Mouse (Mus musculus) bone marrow macrophage, adult 2 months (primary cell): ENCODE results near the gene Ampd2. TPM values are rescaled to one million over a fixed set of nuclear protein-coding genes. Genes with fewer than 3 reads are reported as not detected.

ENCODE experiments used
- H3K27ac ChIP-seq: 2 replicates; pipeline ENCODE4 v1.5.1; 2012; ENCODE audit warnings: low read depth, low read length; ENCODE audit not compliant: insufficient read depth
- H3K4me1 ChIP-seq: 2 replicates; pipeline ENCODE4 v1.6.1; 2012; ENCODE audit warnings: low read length; ENCODE audit not compliant: control insufficient read depth, insufficient read depth
- H3K4me3 ChIP-seq: 2 replicates; pipeline ENCODE4 v1.5.1; 2012; ENCODE audit warnings: mild to moderate bottlenecking, low read length, moderate library complexity; ENCODE audit not compliant: insufficient read depth
- CTCF ChIP-seq: IDR thresholded peaks from 2 replicates; pipeline ENCODE4 v1.5.1; 2012; ENCODE audit warnings: low read depth, mild to moderate bottlenecking, low read length, moderate library complexity
- polyA plus RNA-seq: library from polyadenylated mRNA; stranded (reverse); fragments of >200 nt; gene quantifications from 2 replicates; pipeline ENCODE4 v1.2.4, GENCODE M21; 2012; ENCODE audit not compliant: missing spikeins, insufficient read depth, insufficient read length

Ampd2 gene
- polyA plus RNA-seq, 1 experiment = 22.4 TPM

DNA sequence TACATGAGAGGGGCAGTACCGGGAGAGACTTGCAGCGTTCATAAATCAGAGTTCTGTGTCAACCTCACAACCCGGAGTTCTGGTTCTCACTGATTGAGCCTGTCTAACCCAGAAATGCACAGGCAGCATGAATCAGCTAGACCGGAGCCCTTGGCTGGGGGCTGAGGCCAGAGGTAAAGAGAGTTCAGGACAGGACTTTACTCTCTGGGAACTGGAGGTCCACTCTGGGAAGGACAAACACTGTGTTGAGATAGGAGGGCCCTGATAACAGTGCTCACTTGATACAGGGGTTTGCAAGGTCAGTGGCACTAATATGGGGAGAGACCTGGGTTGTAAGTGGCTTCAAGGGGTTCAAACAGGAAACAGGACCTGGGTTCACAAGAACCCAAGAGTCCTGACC lies 61.1 kb downstream of the Ampd2 start:
- TF ChIP-seq CTCF = no peak
- Histone ChIP-seq H3K27ac (no peak overlapping the region), H3K4me3 (no peak overlapping the region), H3K4me1 (no peaks in the 10 kb centered on the region)

Other genes starting within 250 kb of the Ampd2 start
- not detected in 2 replicates for gene Eps8l3, start 209.4 kb downstream of the Ampd2 start, polyA plus RNA-seq
- 19.6 and 24.6 TPM in 2 replicates for gene Gstm5, start 190.8 kb downstream of the Ampd2 start, polyA plus RNA-seq
- gene Gstm7, start 154.8 kb downstream of the Ampd2 start, polyA plus RNA-seq = 1.8 TPM in 1 of 2 replicates, not detected in the other
- not detected in 2 replicates for gene Gstm6, start 142.9 kb downstream of the Ampd2 start, polyA plus RNA-seq
- not detected in 2 replicates for gene Gstm3, start 117.4 kb downstream of the Ampd2 start, polyA plus RNA-seq
- gene Gstm2, start 100.2 kb downstream of the Ampd2 start, polyA plus RNA-seq = 4.5 and 4.7 TPM in 2 replicates
- gene Gstm1, start 68.7 kb downstream of the Ampd2 start, polyA plus RNA-seq = 313 and 329 TPM in 2 replicates
- 10.1 and 10.7 TPM in 2 replicates for gene Gstm4, start 41.8 kb downstream of the Ampd2 start, polyA plus RNA-seq
- not detected in 2 replicates for gene Gnat2, start 6.1 kb upstream of the Ampd2 start, polyA plus RNA-seq
- 61.2 and 65.1 TPM in 2 replicates for gene Gnai3, start 59.5 kb upstream of the Ampd2 start, polyA plus RNA-seq
- not detected in 2 replicates for gene Gpr61, start 68.2 kb upstream of the Ampd2 start, polyA plus RNA-seq
- gene Amigo1, start 99.7 kb upstream of the Ampd2 start, polyA plus RNA-seq = 3.3 and 5.7 TPM in 2 replicates
- gene Cyb561d1, start 114.6 kb upstream of the Ampd2 start, polyA plus RNA-seq = 10.1 and 11.6 TPM in 2 replicates
- gene Atxn7l2, start 124.3 kb upstream of the Ampd2 start, polyA plus RNA-seq = 5.6 and 6.4 TPM in 2 replicates
- not detected in 2 replicates for gene Sypl2, start 140.0 kb upstream of the Ampd2 start, polyA plus RNA-seq
- 128 and 156 TPM in 2 replicates for gene Psma5, start 170.3 kb upstream of the Ampd2 start, polyA plus RNA-seq
- 30.0 and 33.3 TPM in 2 replicates for gene Sort1, start 197.4 kb upstream of the Ampd2 start, polyA plus RNA-seq